Mouse (Mus musculus) ES-E14 (cell line): ENCODE measurements at regions not wholly inside any gene's neighbourhood (a gene's known extent, or its start where the extent isn't known, plus 50 kb on each side); places are given as distances from the start of the nearest gene placed in this dataset.

Experiments used
- DNase-seq: peaks from one replicate; pipeline ENCODE4 v3.0.0-alpha.2; 2013; ENCODE audit warnings: low read depth, low spot score
- H3K27ac ChIP-seq: 2 replicates; pipeline ENCODE4 v1.5.1; 2012; ENCODE audit warnings: low read depth, mild to moderate bottlenecking, low read length, moderate library complexity, mixed read lengths; ENCODE audit not compliant: poor library complexity, insufficient read depth, severe bottlenecking
- H3K36me3 ChIP-seq: 2 replicates; pipeline ENCODE4 v1.6.1; 2012; ENCODE audit warnings: mild to moderate bottlenecking, low read length, moderate library complexity, mixed read lengths; ENCODE audit not compliant: control insufficient read depth, poor library complexity, insufficient read depth, severe bottlenecking
- H3K4me1 ChIP-seq, 2 experiments: fragments of 150-350 bp in 1 of 2; sonication (generic) in 1 of 2; 2 replicates each; pipeline ENCODE4 v1.6.1; 2012; ENCODE audit warnings: low read length in 2 of 2, mild to moderate bottlenecking in 1 of 2, mixed read lengths in 1 of 2; ENCODE audit not compliant: control insufficient read depth in 2 of 2, insufficient read depth in 2 of 2, poor library complexity in 1 of 2
- H3K4me3 ChIP-seq, 2 experiments: fragments of 150-350 bp in 1 of 2; sonication (generic) in 1 of 2; 2 replicates each; pipeline ENCODE4 v1.5.1; 2012; ENCODE audit warnings: low read length in 2 of 2, low read depth in 1 of 2, mild to moderate bottlenecking in 1 of 2, mixed read lengths in 1 of 2; ENCODE audit not compliant: insufficient read depth in 1 of 2, poor library complexity in 1 of 2, severe bottlenecking in 1 of 2
- H3K9ac ChIP-seq: 2 replicates; pipeline ENCODE4 v1.6.1; 2012; ENCODE audit warnings: low read depth, mild to moderate bottlenecking, low read length, mixed read lengths; ENCODE audit not compliant: poor library complexity, insufficient read depth, severe bottlenecking
- H3K9me3 ChIP-seq: fragments of 150-350 bp; sonication (generic); 2 replicates; pipeline ENCODE4 v1.6.1; 2012; ENCODE audit warnings: low read depth, mild to moderate bottlenecking, low read length; ENCODE audit not compliant: control insufficient read depth, insufficient read depth
- CHD2 ChIP-seq: IDR thresholded peaks from 2 replicates; pipeline ENCODE4 v1.6.1; 2014; ENCODE audit warnings: mild to moderate bottlenecking, low read depth, low read length, inconsistent platforms
- HCFC1 ChIP-seq: IDR thresholded peaks from 2 replicates; pipeline ENCODE4 v1.6.1; 2012; ENCODE audit warnings: low read length, inconsistent platforms, borderline replicate concordance; ENCODE audit not compliant: insufficient read depth
- MAFK ChIP-seq: IDR thresholded peaks from 2 replicates; pipeline ENCODE4 v1.6.1; 2014; ENCODE audit warnings: mild to moderate bottlenecking, low read depth, low read length, inconsistent platforms; ENCODE audit not compliant: insufficient read depth
- ZC3H11A ChIP-seq: IDR thresholded peaks from 2 replicates; pipeline ENCODE4 v1.6.1; 2012; ENCODE audit warnings: low read depth, mild to moderate bottlenecking, inconsistent platforms, low read length, borderline replicate concordance
- ZNF384 ChIP-seq: IDR thresholded peaks from 2 replicates; pipeline ENCODE4 v1.6.1; 2012; ENCODE audit warnings: low read depth, low read length, inconsistent platforms
- in situ Hi-C, 2 experiments: fragments of 600-800 bp; cut with MboI; formaldehyde crosslinking; loops; one replicate each; pipeline ENCODE4 v1.15.1; 2025; ENCODE audit warnings: low sequenced_read_pairs in 2 of 2, inconsistent platforms in 1 of 2; ENCODE audit not compliant: unreplicated experiment in 2 of 2

DNA sequence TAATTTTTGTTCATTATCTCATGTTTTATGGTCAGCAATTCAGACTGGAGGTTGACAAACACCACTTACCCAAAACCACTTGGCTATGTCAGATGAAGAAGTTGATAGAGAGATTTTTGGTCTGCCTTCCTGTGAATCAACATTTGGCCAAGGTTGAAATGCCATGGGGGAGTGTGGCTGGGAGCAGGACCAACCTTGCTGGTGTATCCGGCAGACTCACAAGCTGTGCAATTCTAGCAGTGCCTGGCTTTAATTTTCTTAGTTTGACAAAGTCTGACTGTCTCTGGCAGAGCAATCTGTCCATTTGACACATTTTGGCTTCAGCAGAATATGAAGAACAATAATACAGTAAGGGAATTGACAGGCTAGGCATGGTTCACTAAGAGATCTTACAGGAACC, 533.9 kb upstream of the Frg1 start:
- DNase-seq = no peak
- TF ChIP-seq ZC3H11A = no peak
- TF ChIP-seq ZNF384 = no peak
- no peak for TF ChIP-seq HCFC1
- no peak for TF ChIP-seq MAFK
- no peak for TF ChIP-seq CHD2
- H3K9me3 ChIP-seq = no peaks in the 10 kb centered on the region
- H3K36me3 ChIP-seq = no peaks in the 10 kb centered on the region
- no peak overlapping the region for H3K27ac ChIP-seq
- no peak overlapping the region for H3K4me3 ChIP-seq
- in situ Hi-C loops = no loop called here
- H3K4me1 ChIP-seq = no peaks in the 10 kb centered on the region
- H3K9ac ChIP-seq = no peak overlapping the region

DNA sequence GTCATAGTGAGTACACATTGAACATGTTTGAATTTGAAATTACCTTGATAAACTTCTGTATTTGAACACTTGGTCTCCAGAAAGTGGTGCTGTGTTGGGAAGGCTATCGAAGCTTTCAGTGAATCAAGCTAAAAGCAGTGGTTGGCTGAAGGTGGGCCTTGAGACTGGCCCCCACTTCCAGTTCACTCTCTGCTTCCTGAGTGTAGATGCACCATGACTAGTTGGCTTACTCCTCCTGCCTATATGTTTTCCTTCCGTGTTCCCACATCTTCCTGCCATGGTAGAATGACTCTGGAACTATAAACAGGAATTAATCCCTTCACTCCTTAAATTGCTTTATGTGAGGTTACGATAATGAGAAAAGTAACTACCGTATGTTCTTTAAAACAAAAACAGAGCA, 522.4 kb upstream of the Frg1 start:
- Histone ChIP-seq H3K4me1 (no peaks in the 10 kb centered on the region), H3K4me3 (no peak overlapping the region), H3K9me3 (no peaks in the 10 kb centered on the region), H3K9ac (no peak overlapping the region), H3K27ac (no peak overlapping the region), H3K36me3 (no peaks in the 10 kb centered on the region)
- in situ Hi-C loops = no loop called here
- TF ChIP-seq CHD2 = no peak
- TF ChIP-seq HCFC1 = no peak
- TF ChIP-seq MAFK = no peak
- no peak for TF ChIP-seq ZC3H11A
- no peak for TF ChIP-seq ZNF384
- DNase-seq = no peak

DNA sequence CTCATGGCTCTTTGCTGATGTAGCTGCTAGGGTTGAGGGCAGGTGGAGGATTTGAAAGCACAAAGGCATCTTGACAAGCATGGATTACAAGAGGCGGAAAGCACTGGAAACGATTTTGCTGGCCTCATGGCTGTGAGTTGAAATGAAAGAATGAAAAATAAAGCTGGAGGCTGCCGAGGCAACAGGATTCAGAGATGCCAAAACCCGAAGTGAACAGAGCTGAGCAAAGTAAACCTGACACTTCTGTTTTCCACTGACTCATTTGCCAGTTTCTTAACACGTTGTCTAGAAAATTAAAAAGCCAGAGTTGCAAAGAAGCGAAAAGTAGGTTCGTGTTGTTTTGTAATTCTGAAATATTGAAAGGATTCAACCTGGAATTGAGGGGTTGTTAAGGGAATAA, 504.2 kb upstream of the Frg1 start:
- Histone ChIP-seq H3K36me3 (no peaks in the 10 kb centered on the region), H3K9me3 (no peaks in the 10 kb centered on the region), H3K9ac (no peak overlapping the region), H3K27ac (no peak overlapping the region), H3K4me3 (no peak overlapping the region), H3K4me1 (no peaks in the 10 kb centered on the region)
- in situ Hi-C loops = no loop called here
- DNase-seq = no peak
- TF ChIP-seq ZNF384 (no peak), ZC3H11A (no peak), HCFC1 (no peak), CHD2 (no peak), MAFK (no peak)

DNA sequence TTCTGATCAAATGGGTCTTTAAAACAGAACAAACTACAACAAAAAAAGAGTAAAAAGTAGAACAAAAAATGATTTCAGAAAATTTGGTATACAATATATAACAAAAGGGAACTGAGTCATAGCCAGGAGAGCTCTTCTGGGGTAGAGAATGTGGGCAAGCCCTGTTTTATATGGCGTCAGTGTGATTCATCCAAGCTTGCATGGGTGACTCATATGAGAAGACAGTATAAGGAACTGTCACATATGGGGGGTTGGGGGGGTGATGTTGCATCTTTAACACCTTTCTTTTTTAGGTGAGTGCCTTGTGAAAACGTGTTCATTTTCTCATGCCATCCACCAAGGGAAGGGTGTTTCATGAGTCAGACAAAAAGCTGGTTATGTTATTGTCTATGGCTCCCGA, 503.7 kb upstream of the Frg1 start:
- DNase-seq = no peak
- H3K36me3 ChIP-seq = no peaks in the 10 kb centered on the region
- no peak overlapping the region for H3K4me3 ChIP-seq
- no peaks in the 10 kb centered on the region for H3K4me1 ChIP-seq
- in situ Hi-C loops = no loop called here
- no peak overlapping the region for H3K9ac ChIP-seq
- TF ChIP-seq CHD2 (no peak), MAFK (no peak), ZNF384 (no peak), HCFC1 (no peak), ZC3H11A (no peak)
- no peaks in the 10 kb centered on the region for H3K9me3 ChIP-seq
- no peak overlapping the region for H3K27ac ChIP-seq

DNA sequence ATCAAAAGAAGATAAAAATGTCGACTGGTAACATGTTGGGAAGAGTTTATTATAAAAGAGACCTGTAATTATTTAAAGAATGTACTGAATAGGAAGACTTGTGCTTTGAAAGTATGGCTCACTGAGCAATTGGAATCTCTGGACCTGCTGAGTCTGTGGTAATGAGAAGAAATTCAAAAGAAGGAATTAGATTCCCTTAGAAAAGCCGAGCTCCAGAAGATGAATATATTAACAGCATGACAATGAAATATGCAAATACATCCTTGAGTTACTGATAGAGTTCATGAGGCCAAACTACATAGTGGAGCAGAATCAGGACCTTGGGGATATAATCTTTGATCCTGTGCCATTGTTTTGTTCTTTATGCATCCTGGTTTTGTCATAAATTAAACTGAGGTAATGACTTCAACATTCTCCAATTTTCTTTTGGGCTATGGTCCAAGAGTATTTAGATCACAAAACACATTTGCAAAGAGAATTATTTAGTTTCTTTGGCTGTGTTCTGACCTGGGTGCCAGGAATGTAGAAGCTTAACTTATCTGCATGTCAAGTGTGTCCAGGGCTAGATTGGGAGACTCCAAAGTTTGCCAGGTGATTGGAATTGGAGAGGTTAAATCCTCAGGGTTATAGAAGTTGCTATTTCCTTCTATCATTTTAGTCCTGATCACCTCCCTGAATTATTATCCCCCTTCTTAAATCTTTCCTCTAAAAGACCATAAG, 461.3 kb upstream of the Frg1 start:
- no peak for DNase-seq

More for the DNA sequence above, 461.3 kb upstream of the Frg1 start:
- Histone ChIP-seq H3K36me3 (no peaks in the 10 kb centered on the region), H3K4me3 (no peak overlapping the region), H3K4me1 (no peaks in the 10 kb centered on the region), H3K9me3 (no peaks in the 10 kb centered on the region), H3K27ac (no peak overlapping the region), H3K9ac (no peak overlapping the region)
- TF ChIP-seq ZNF384 (no peak), ZC3H11A (no peak), MAFK (no peak), HCFC1 (no peak), CHD2 (no peak)
- in situ Hi-C loops = no loop called here
